Mouse (Mus musculus): ENCODE measurements around the gene Scaf1.

Gene Scaf1

DNA sequence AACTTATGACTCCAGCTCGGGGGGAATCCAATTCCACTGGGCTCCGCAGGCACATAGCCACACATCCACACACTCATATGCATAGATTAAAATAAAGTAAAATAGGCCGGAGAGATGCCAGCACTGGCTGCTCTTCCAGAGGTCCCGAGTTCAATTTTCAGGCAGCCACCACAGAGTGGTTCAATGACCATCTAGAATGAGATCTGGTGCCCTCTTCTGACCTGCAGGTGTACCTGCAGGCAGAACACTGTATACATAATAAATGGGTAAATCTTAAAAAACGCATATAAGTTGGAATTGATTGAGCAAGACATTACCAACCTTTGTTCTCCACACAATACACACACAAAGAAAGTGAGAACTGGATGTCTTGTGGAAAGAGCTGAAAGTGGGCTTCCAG lies 60.5 kb downstream of the Scaf1 start:
- peak; percentile 66 for DNase-seq (ENCODE audit: low read depth)

DNA sequence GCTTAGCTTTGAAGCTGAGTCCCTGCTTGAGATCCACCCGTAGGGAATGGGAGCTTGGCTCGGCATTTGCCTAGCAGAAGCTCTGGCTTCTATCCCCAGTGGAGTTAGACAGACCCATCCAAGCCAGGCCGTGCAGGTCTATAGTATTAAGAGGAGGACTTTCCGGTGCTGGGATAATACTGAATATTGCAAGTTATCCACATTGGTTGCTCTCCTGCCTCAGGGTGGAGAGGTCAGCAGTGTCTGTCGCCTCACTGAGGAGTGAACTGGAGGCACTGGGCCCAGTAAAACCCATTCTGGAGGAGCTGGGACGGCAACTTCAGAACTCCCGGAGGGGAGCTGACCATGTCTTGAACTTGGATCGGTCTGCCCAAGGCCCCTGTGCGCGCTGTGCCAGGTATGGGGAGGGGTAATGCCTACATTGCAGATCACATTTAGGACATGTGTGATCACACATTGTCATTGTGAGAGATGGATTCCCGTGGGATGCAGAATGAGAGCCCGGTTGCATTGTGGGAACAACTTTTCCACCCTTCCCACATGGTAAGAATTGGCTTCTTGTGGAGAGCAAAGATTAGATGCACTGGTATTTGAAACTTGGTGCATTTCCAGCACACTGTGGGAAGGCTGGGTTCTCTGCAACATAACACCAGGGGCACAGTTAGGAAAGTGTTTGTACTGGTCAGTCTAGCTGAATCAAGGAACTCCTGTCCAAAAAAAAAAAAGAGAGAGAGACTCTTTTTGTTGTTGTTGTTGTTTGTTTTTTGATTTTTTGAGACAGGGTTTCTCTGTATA lies 61.9 kb downstream of the Scaf1 start:
- peak; percentile 86 for DNase-seq (ENCODE audit: low read depth)

- DNase-seq (ENCODE audit: low read depth), result no peak
Observed at GRCm38 (mm10) chr7:44953561-44953960, 62.6 kb downstream of the Scaf1 start.

All from NIH3T3 (cell line).